Mouse (Mus musculus) 3134 (cell line): ENCODE results near the gene Mcm5.

ENCODE experiments used
- DNase-seq: peaks from one replicate; pipeline ENCODE4 v3.0.0-alpha.2; 2011; ENCODE audit warnings: low spot score; ENCODE audit not compliant: insufficient read length; ENCODE audit errors: extremely low read depth

Gene Mcm5

DNA sequence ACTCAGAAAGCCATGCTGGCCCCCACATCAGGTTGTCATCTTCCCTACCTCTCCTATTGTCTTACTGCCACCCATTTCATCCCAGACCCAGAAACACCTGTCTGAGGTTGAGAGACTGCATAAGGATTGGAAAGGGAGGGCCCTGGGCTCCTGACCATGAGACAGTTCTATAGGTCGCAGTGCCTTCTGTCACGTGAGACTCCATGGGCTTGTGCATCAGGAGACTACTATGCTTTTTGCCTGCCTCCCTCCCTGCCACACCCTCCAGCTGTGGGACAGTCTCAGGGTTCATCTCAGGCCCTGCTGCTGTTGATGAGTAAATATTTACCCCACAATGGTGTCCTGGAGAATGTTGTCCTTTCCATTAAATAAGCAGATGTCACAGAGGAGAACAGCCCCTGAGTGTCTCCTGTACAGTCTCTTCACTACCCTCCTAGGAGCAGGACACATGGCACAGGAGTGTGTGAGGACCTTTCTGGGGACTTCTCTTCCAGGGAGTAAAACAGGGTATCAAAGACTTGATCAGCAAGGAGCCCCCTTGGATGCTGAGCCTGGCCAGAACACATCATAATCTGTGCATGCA is 46.5 kb downstream of the Mcm5 start:
- DNase-seq: no peak

DNA sequence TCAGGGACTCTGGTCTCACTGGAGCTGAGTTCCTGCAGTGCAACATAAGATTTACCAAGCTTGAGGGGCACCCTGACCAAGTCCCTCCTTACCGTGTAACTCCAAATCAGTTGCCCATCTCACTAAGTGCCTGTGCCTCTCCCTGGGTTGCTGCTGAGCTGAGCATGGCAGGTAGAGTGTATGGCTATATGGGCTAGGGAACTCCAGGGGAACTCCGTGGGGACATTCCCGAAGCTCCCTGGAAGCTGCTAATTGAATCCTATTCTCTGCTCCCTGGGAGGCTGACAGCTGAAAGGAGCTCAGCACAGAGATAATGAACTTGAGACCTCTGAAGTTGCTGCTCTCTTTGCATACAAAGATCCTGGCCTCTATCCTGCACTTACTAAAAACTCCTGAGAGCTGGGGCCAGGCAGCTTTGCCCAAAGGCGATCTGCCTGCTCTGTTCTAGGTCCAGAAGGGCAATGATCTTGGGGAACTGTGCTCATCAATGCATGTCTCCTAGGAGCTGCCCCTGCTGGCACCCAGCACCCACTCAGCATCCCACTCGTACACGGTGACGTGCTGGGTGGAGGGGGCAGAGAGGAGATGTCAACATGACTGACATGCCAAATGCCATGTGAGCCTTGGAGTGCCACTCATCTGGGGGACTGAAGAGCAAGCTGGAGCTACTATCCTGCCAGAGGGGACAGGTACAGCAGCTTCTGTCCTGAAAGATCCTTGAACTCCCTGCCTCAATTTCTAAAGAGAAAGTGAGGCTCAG is 48.3 kb downstream of the Mcm5 start:
- DNase-seq: no peak

DNA sequence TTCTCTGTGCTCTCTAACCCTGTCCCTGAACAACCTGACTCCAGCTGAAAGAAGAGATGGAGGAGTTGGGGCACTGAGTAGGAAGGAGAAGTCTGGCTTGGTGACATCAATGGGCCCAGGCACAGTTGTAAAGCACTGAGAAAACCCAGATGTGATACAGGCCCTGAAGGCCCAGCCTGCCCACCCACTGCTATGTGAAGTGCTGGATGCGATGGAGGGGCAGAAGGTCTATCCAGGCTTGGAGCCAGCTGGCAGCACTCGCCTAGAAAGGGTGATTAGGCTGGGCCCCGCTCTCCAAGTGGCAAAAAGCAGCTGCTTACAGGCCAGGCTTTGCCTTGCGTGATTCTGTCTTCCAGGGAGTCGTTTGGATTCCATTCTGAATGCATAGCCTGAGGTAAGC is 60.0 kb downstream of the Mcm5 start:
- DNase-seq: no peak

DNA sequence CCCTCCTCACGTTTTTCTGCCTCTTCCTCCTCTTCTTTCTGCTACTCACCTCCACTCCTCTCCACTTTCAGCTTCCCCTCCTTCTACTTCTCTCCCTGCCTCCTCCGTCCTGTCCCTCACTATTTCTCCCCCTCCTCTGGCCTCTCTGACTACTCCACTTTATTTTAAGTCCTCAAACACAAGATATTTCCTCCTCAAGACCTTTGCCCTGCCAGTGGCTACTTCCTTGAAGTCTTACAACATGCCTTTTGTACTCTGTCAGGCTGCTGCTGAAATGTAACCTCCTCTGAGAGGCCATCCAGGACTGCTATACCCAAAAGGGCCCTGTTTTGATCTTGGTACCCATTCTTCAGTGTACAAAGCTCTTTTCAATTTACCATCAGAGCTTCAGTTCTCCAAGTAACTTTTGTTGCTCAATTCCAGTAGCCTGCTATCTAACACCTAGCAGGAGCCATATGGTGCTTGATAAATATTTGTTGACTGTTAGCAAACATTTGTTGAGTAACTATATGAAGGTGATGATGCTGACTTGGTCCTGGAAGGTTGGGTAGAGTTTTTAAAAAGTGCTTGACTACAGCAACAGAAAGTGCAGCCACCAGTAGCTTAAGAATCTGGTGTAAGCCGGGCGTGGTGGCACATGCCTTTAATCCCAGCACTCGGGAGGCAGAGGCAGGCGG is 62.8 kb downstream of the Mcm5 start:
- no peak for DNase-seq
